ENCODE assay signal across 25 mouse cellular contexts in genomic region chr15:43717035-43717434, GRCm38 (mm10).
"Had no signal": no experiment of that assay in that cellular context is flagged by ENCODE, and none has a peak within 500 bp of the region (broad histone marks: within the 10 kb centered on the region; RNA-seq: fewer than 3 reads in every experiment).

No protein-coding gene starts in this region.

- H3K27me3 ChIP-seq: heart, embryonic 13.5 days; heart, embryonic 15.5 days; hindbrain, embryonic 12.5 days; intestine, embryonic 15.5 days; limb, embryonic 12.5 days; liver, embryonic 13.5 days had no signal

- DNase-seq: gastrocnemius, postnatal 14 days; gastrocnemius, postnatal 36 days; heart, adult 11 months; heart, adult 2 months; heart, postnatal 14 days; heart, postnatal 36 days; kidney, adult 18-20 months; kidney, adult 8-10 months; kidney, postnatal 10 days; kidney, postnatal 25 days; liver; liver, embryonic 13.5 days had no signal

- H3K4me3 ChIP-seq: heart, adult 2 months; heart, embryonic 13.5 days; heart, embryonic 15.5 days; hindbrain, embryonic 12.5 days; intestine, embryonic 15.5 days; layer of hippocampus, adult 2 months; limb, embryonic 10.5 days; limb, embryonic 12.5 days; liver, embryonic 13.5 days had no signal

- H3K27ac ChIP-seq: heart, adult 2 months; heart, embryonic 13.5 days; heart, embryonic 15.5 days; hindbrain, embryonic 12.5 days; hindbrain, embryonic 14.5 days; intestine, embryonic 15.5 days; layer of hippocampus, adult 2 months; limb, embryonic 10.5 days; limb, embryonic 12.5 days; liver, embryonic 13.5 days had no signal

- H3K36me3 ChIP-seq: heart, embryonic 13.5 days; heart, embryonic 15.5 days; hindbrain, embryonic 12.5 days; intestine, embryonic 15.5 days; limb, embryonic 10.5 days; limb, embryonic 12.5 days; liver, embryonic 13.5 days had no signal

- H3K4me2 ChIP-seq: heart, embryonic 11.5 days; heart, embryonic 13.5 days; heart, embryonic 15.5 days; hindbrain, embryonic 12.5 days; hindbrain, embryonic 14.5 days; intestine, embryonic 15.5 days; limb, embryonic 12.5 days; liver, embryonic 11.5 days; liver, embryonic 13.5 days had no signal

- ATAC-seq: hindbrain, embryonic 16.5 days; inflammation-experienced regulatory T-cells, adult 6 months; intestine, embryonic 15.5 days; intestine, postnatal 0 days had no signal

- H3K9me3 ChIP-seq: heart, embryonic 13.5 days; heart, embryonic 15.5 days; hindbrain, embryonic 12.5 days; intestine, embryonic 15.5 days; limb, embryonic 10.5 days; limb, embryonic 12.5 days; liver, embryonic 13.5 days had no signal

- H3K9ac ChIP-seq: heart, embryonic 13.5 days; heart, embryonic 15.5 days; hindbrain, embryonic 12.5 days; hindbrain, embryonic 14.5 days; intestine, embryonic 15.5 days; limb, embryonic 12.5 days; liver, embryonic 13.5 days had no signal

- H3K4me1 ChIP-seq: heart, embryonic 13.5 days; heart, embryonic 15.5 days; hindbrain, embryonic 12.5 days; intestine, embryonic 15.5 days; limb, embryonic 10.5 days; limb, embryonic 12.5 days; liver, embryonic 13.5 days had no signal
